Mouse (Mus musculus) spleen, postnatal 10 days (tissue): ENCODE data around the gene Zmiz2.
"Not testable (repeated sequence)": the region's sequence is repeated elsewhere in the genome, so short reads cannot be mapped to it uniquely, and the experiment has no call there.

Experiments used
- DNase-seq, 2 experiments: peaks; one replicate each; pipeline ENCODE4 v3.0.0; 2021 to 2022; ENCODE audit warnings: low spot score in 2 of 2

The Zmiz2 gene

DNA sequence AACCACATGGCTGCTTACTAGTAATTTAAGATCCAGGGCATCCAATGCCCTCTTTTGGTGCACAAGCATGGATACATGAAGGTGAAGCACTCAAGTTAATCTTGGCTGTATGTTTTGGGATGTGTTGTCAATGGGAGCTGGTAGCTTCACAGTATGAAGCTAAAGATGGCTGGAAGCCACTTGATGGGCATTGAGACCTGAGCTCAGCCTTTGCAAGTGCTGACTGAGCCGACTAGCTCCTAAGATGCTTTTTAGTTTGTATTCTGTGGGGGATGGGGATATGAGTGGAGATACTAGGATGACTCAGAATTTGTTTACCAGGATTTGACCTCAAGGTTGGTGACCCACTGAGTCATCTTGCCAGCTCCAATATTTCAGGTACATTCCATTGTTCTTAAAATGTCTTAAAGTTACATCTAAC lies 31.4 kb downstream of the Zmiz2 start:
- no peak for DNase-seq

DNA sequence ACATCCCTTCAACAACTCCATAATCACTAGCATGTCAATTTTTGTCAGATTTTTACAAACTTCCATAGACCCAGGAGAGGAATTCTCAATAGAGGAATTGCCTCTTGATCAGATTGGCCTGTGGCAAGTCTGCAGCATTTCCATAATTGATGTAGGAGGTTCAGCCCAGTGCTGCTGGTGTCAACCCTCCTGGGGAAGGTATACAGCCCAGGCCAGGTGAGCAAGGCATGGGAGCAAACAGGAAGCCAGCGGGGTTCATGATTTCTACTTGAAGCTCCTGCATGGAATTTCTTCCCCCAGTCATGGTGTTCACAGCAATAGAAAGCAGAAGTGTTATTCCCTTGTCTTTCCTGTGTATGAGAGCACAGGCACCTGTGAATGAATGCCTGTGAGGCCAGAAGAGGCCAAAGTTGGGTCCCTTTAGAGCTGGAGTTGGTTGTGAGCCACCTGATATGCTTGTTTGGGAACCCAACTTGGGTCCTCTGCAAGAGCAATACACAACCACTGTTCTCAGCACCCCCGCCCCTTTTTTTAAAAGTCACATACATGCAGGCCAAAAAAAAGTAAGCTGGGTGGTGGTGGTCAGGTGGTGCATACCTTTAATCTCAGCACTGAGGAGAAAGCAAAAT lies 32.0 kb downstream of the Zmiz2 start:
- DNase-seq, result no peak

DNA sequence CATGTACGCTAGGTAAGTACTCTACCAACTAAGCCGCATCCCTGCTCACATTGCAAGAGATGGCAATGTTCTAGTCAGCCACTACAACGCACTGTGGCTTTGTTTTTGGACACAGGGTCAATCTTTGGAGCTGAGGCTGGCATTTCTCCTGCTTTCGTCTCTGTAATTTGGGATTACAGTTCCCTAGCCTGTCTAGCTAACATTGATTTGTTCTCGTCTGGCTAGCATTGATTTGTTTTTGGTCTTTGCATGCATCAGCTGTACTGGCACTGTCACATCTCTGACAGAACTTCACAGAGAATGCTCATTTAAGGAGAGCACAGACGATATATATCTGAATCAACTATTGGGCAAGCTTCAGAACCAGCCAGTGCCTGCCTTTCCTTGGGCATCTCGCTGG lies 41.3 kb downstream of the Zmiz2 start:
- no peak for DNase-seq

DNA sequence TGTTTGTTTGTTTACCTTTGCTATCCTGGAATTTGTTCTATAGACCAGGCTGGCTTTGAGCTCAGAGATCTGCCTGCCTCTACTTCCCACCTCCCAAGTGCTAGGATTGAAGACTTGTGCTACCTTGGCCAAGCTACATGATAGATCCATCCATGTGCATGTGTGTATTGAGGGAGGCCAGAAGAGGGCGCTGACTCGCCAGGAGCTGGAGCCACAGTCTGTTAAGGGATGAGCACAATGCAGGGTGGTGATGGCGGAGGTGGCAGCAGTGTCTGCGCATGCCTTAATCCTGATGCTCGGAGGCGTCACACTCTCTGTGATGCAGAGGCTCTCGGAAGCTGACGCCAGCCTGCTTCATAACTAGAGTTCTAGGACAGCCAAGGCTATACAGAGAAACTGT lies 47.6 kb downstream of the Zmiz2 start:
- DNase-seq, result peak in 1 of 2 experiments; percentile 81

DNA sequence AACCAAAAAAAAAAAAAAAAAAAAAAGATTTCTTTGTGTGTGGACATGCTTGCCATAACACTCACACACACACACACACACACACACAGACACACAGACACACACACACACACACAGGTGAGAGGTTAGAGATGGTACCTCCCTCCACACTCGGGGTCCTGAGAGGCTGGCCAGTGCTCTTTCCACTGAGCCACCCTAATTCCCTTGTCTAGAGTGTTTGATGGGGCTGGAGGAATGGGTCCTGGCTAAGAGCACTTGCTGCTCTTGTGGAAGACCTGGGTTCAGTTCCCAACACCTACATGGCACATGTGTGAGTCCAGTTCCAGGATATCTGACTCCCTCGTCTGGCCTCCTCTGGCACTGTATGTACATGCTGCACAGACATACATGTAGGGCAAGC lies 48.8 kb downstream of the Zmiz2 start:
- DNase-seq, result no peak

DNA sequence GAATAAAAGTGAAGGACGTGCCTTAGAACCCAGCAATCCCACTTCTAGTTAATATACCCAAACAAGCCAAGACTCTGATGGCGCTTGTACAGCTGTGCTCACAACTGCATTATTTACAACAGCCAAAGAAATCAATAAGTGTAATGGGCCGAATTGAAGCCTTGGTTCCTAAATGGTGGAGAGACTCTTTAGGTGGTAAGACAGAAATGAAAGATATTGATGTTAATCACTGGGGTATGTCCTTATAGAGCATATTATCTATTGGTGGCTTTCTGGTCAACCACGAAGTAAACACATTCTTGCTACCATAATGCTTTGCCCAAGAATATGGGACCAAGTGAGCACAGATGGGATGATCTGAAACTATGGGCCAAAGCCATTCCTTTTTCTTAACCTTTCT lies 51.3 kb downstream of the Zmiz2 start:
- no peak for DNase-seq

DNA sequence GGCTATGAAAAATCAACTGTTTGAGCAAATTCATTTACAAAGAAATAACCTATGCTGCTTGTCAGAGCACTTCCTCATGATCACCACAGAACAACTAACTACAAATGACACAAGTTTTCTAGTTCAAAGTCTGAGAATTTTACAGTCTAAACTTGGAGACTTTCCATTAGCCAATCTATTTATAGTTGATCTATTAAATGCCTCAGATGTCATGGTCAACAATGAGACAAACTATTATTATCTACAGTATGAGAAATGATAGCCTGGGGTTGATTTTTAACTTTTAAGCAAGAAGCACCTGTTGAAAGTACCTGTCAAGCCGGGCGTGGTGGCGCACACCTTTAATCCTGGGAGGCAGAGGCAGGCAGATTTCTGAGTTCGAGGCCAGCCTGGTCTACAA lies 53.7 kb downstream of the Zmiz2 start:
- DNase-seq, result no peak

DNA sequence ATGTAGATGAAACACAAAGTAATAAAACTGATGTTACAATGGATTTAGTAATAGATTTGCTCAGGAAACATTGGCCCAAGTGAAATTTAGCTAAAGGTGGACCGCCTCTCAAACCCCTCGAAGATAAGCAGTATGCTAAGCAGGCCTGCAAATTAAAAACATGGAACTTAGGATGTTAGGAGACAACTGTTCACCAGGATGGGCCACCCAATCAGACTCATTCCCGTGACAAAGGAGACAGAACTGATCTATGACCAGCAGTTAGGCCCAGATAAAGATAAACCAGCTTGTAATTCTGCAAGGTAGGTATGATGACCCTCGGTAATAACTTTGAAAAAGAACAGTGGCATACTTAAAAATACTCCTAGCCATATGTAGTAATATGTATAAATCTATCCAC lies 54.2 kb downstream of the Zmiz2 start:
- DNase-seq, result no peak

DNA sequence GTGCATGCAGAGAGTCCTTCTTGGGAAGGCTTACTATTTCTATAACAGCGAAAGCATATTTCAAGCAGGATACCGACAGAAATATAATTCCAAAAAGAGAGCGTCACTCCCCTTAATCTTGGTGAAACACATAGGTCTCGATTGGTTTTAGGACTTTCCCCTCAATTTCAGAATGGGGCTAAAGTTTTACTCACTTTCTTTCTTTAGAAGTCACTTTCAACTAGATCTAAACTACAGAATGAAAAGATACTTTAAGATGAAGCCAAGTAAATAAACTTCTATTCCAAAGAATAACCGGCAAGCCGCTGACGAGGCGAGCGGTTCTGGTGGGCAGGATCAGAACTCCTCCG lies 54.8 kb downstream of the Zmiz2 start:
- no peak for DNase-seq

DNA sequence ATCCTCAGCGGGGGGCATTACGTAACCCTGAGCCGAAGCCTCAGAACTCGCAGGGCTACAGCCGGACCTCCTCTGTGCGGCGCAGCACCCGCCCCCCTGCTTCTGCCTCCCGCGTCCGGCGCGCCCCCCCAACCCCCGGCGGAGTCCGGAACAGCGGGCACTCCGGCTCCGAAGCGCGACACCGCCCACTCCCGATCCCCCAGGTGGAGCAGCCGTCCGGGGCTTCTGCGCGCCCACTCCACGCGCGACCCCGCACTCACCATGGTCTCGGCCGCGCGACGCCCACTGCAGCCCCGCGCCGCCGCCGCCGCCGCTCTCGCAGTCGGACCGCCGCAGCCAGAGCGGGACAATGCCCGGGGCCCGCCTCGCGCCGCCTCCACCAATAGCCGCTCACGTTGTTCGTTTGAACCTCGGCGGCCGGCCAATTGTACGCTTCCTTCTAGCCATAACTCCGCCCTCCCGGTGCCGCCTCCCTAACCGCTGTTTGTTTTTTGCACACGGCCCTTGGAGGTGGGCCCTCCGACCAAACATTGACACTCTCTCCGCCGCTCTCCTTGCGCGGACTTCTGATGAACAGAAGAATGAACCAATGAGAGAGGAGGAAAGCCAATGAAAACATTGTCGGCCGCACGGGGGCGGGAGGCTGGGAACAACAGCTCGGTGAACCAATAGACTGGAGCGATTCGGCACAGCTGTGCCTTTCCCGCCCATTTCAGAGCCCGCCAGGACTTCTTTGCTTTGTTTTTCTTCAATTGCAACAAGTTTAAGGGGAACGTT lies 55.4 kb downstream of the Zmiz2 start, which contains the start of gene H2afv:
Gene H2afv (minus strand): TSS at position 367 of the 777 bp plus-strand sequence.
- peak; percentile 96 to 99 for DNase-seq

DNA sequence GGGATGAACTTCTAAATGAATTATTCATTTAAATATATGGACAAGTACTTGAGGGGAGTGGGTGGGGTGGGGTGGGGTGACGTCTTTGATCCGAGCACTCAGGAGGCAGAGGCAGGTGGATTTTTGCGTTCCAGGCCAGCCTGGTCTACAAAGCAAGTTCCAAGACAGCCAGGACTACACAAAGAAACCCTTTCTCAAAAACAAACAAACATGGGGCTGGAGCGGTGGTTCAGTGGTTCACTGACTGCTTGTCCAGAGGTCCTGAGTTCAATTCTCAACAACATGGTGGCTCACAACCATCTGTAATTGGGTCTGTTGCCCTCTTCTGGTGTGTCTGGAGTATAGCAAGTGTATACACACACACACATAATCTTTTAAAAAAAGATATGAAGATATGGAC lies 56.6 kb downstream of the Zmiz2 start:
- DNase-seq, result no peak

DNA sequence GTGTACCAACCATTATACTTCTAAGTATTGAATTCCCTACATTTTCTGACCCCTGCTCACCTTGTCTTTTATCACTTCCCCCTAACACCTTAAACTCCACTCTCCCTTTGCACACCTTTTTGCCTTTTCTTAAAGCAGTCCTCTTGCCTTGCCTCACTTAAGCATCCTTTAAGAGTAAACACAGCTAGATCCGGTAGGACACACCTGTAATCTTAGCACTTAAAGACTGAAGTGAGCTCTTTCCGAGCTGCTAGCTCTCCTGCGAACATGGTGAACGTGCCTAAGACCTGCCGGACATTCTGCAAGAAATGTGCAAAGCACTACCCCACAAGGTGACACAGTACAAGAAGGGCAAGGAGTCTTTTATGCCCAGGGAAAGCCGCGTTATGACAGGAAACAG lies 57.1 kb downstream of the Zmiz2 start:
- DNase-seq, result no peak

DNA sequence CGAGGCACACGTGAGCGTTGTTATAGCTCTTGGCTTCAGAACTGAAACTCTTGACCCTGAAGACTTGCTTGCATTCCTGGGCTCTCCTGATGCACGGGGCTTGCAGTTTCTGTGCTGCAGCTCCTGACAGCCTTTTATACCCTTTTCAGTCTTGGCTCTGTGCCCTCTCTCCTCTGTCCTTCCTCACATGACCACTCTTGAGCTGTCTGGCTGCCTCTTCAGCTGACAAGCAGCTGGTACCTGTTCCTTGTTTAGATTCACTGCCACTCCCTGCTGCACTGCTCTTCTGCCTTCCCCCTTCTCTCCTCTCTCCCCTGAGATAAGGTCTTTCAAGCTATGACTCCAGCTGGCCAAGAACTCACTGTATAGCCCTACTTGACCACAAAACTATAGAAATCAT lies 58.6 kb downstream of the Zmiz2 start:
- DNase-seq, result no peak

DNA sequence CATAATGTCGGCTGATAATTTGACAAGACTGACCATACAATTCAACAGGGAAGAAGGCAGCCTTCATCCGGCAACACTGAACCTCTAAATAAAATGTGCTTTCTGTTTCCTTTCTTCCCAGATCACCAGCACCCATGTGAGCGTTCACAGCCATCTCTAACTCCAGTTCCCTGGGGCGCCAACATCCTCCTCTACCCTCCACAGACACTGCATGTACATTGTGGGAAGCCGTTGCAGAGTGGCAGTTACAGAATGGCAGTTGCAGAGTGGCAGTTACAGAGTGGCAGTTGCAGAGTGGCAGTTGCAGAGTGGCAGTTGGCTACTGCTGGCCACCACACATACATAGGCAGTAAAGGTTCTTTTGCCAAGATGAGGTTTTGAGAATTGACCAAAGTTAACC lies 59.3 kb downstream of the Zmiz2 start:
- not testable (repeated sequence) for DNase-seq
